Mouse (Mus musculus) yolk sac, embryonic 10.5 days (tissue): ENCODE results near the gene Nup37.

ENCODE experiments used
- DNase-seq: peaks from one replicate; pipeline ENCODE4 v3.0.0-alpha.2; 2017; ENCODE audit warnings: low spot score

Gene Nup37

GRCm38 (mm10) chr10:88227962-88228361, 81.2 kb downstream of the Nup37 start:
- DNase-seq, result no peak
